Comparison of ENCODE assay signal across 28 mouse cellular contexts in genomic region chrX:72009930-72010329, GRCm38 (mm10). TPM values are rescaled to one million over a fixed set of nuclear protein-coding genes. Genes with fewer than 3 reads are reported as not detected.
DNase-seq lines count a peak whose midpoint lies in the region; ATAC-seq lines count a peak whose summit lies in the region.
"Had no signal": no experiment of that assay in that cellular context is flagged by ENCODE, and none has a peak within 500 bp of the region (broad histone marks: within the 10 kb centered on the region; RNA-seq: fewer than 3 reads in every experiment).

No protein-coding gene starts in this region.

- no peak overlapping the region for H3K4me2 ChIP-seq in lung, embryonic 16.5 days (ENCODE audit: low read depth, low read length)
- no peak overlapping the region for H3K4me2 ChIP-seq in kidney, embryonic 16.5 days (replicated peaks; ENCODE audit: low read depth, low read length)
- H3K4me2 ChIP-seq: forebrain, embryonic 13.5 days; heart, embryonic 13.5 days; hindbrain, embryonic 14.5 days had no signal

- H3K27me3 ChIP-seq in lung, embryonic 16.5 days (ENCODE audit: control insufficient read depth, insufficient read depth, low read depth, low read length): no peaks in the 10 kb centered on the region
- H3K27me3 ChIP-seq in kidney, embryonic 16.5 days (ENCODE audit: insufficient read depth, low read length): no peaks in the 10 kb centered on the region; the same call in 1 of the 2 replicates
- H3K27me3 ChIP-seq: forebrain, embryonic 13.5 days had no signal

- peak overlapping the region; percentile 45 for H3K27ac ChIP-seq in lung, embryonic 16.5 days (ENCODE audit: low read length)
- no peak overlapping the region for H3K27ac ChIP-seq in kidney, embryonic 16.5 days (ENCODE audit: low read length)
- H3K27ac ChIP-seq: forebrain, embryonic 10.5 days; forebrain, embryonic 13.5 days; heart, adult 2 months; heart, embryonic 10.5 days; heart, embryonic 13.5 days; hindbrain, embryonic 14.5 days had no signal

- H3K4me1 ChIP-seq in lung, embryonic 16.5 days (replicated peaks; ENCODE audit: control insufficient read depth, insufficient read depth, low read length): peaks cover 4% of the 10 kb centered on the region; the same call in 1 of the 2 replicates
- H3K4me1 ChIP-seq in kidney, embryonic 16.5 days (ENCODE audit: insufficient read depth, low read length): no peaks in the 10 kb centered on the region
- H3K4me1 ChIP-seq: forebrain, embryonic 10.5 days; forebrain, embryonic 13.5 days; heart, embryonic 10.5 days; heart, embryonic 13.5 days had no signal

- no peaks in the 10 kb centered on the region for H3K9me3 ChIP-seq in lung, embryonic 16.5 days (ENCODE audit: control insufficient read depth, low read length)
- H3K9me3 ChIP-seq in kidney, embryonic 16.5 days (ENCODE audit: low read length): no peaks in the 10 kb centered on the region
- H3K9me3 ChIP-seq: forebrain, embryonic 10.5 days; forebrain, embryonic 13.5 days; heart, embryonic 10.5 days; heart, embryonic 13.5 days had no signal

- no peak overlapping the region for H3K9ac ChIP-seq in lung, embryonic 16.5 days (ENCODE audit: low read length)
- no peak overlapping the region for H3K9ac ChIP-seq in kidney, embryonic 16.5 days (replicated peaks; ENCODE audit: low read length)
- H3K9ac ChIP-seq: forebrain, embryonic 13.5 days; heart, embryonic 13.5 days; hindbrain, embryonic 14.5 days had no signal

- ATAC-seq in lung, embryonic 16.5 days (ENCODE audit: low read depth): peak; percentile 84
- ATAC-seq in kidney, embryonic 16.5 days (ENCODE audit: low FRiP score, low TSS enrichment): no peak
- ATAC-seq: forebrain, embryonic 13.5 days; forebrain, embryonic 16.5 days had no signal

- peak; percentile 14 to 22 for DNase-seq in lung, adult 18-20 months
- no peak for DNase-seq in lung, postnatal 14 days
- peak; percentile 37 for DNase-seq in lung, postnatal 25 days (ENCODE audit: low spot score)
- no peak for DNase-seq in retina, embryonic 14.5 days (ENCODE audit: low spot score)
- no peak for DNase-seq in cerebellum, postnatal 36 days
- DNase-seq: adrenal gland, postnatal 10 days; cerebellum, adult 11 months; cerebellum, adult 2 months; cerebellum, adult 9-11 months; cerebellum, postnatal 25 days; embryo, embryonic 11 days; gastrocnemius, postnatal 10 days; gastrocnemius, postnatal 36 days; heart, adult 2 months; heart, postnatal 14 days; heart, postnatal 4 days had no signal

- no peaks in the 10 kb centered on the region for H3K36me3 ChIP-seq in lung, embryonic 16.5 days (ENCODE audit: control insufficient read depth, insufficient read depth, low read length)
- H3K36me3 ChIP-seq in kidney, embryonic 16.5 days (ENCODE audit: insufficient read depth, low read length): no peaks in the 10 kb centered on the region
- H3K36me3 ChIP-seq: forebrain, embryonic 10.5 days; heart, embryonic 10.5 days; heart, embryonic 13.5 days had no signal

- no peak overlapping the region for H3K4me3 ChIP-seq in lung, embryonic 16.5 days (ENCODE audit: low read length)
- H3K4me3 ChIP-seq in kidney, embryonic 16.5 days (ENCODE audit: low read length): no peak overlapping the region
- H3K4me3 ChIP-seq: forebrain, embryonic 10.5 days; forebrain, embryonic 13.5 days; heart, adult 2 months; heart, embryonic 10.5 days; heart, embryonic 13.5 days had no signal

RNA-seq across cellular contexts. Expression of gene Cnga2, which starts 18.3 kb away (rescaled TPM):
- polyA plus RNA-seq in lung, embryonic 16.5 days (2015; fragmentation: Nextera tagmentation; extraction: Ambion mirVana): 0.39 and 0.55 TPM in 2 replicates
- 0.06 and 0.10 TPM in 2 replicates for polyA plus RNA-seq in kidney, embryonic 16.5 days (2015; fragmentation: Nextera tagmentation; extraction: Ambion mirVana)
- polyA plus RNA-seq: hindbrain, embryonic 11.5 days had no signal

RNA-seq across cellular contexts. Expression of gene Fate1, which starts 37.1 kb away (rescaled TPM):
- 0.16 TPM in 1 of 2 replicates, not detected in the other for polyA plus RNA-seq in lung, embryonic 16.5 days (2015; fragmentation: Nextera tagmentation; extraction: Ambion mirVana)
- polyA plus RNA-seq in kidney, embryonic 16.5 days (2015; fragmentation: Nextera tagmentation; extraction: Ambion mirVana): 0.22 TPM in 1 of 2 replicates, not detected in the other
- polyA plus RNA-seq: embryonic facial prominence, embryonic 11.5 days; embryonic facial prominence, embryonic 14.5 days; forebrain, embryonic 10.5 days; forebrain, embryonic 13.5 days; forebrain, embryonic 16.5 days; heart, adult 2 months; heart, embryonic 13.5 days; heart, embryonic 16.5 days; hindbrain, embryonic 14.5 days had no signal

RNA-seq across cellular contexts. Expression of gene Prrg3, which starts 47.5 kb away (rescaled TPM):
- polyA plus RNA-seq in lung, embryonic 16.5 days (2015; fragmentation: Nextera tagmentation; extraction: Ambion mirVana): 34.4 and 35.2 TPM in 2 replicates
- polyA plus RNA-seq in kidney, embryonic 16.5 days (2015; fragmentation: Nextera tagmentation; extraction: Ambion mirVana): 11.3 and 12.1 TPM in 2 replicates

Comparison
In these comparisons a context has a peak if more than half of its experiments do, and no peak if none do; other contexts are left out.
1. DNase-seq: peak in lung, adult 18-20 months (2 of 2) and lung, postnatal 25 days (single experiment); none in lung, postnatal 14 days (single experiment), retina, embryonic 14.5 days (single experiment) and cerebellum, postnatal 36 days (0 of 2).